Mouse (Mus musculus): ENCODE results near the gene Enthd1. TPM values are rescaled to one million over a fixed set of nuclear protein-coding genes. Genes with fewer than 3 reads are reported as not detected.

The Enthd1 gene
- polyA plus RNA-seq, 1 experiment: 29.0 TPM

GRCm38 (mm10) chr15:80574211-80575040 lies 9.5 kb upstream of the Enthd1 start:
- no peaks in the 10 kb centered on the region for H3K4me1 ChIP-seq (ENCODE audit: control insufficient read depth, insufficient read depth, low read length)
- TF ChIP-seq POLR2A (IDR thresholded peaks at IDR 0.05; ENCODE audit: control insufficient read depth, low read depth, low read length): no peak
- no peak for TF ChIP-seq CTCF (IDR thresholded peaks at IDR 0.05; ENCODE audit: control insufficient read depth, insufficient read depth, insufficient replicate concordance, low read depth, low read length)
- no peaks in the 10 kb centered on the region for H3K36me3 ChIP-seq (ENCODE audit: control insufficient read depth, insufficient read depth, low read length)
- H3K27ac ChIP-seq (ENCODE audit: control insufficient read depth, insufficient read depth, low read depth, low read length): no peak overlapping the region
- no peaks in the 10 kb centered on the region for H3K27me3 ChIP-seq (ENCODE audit: control insufficient read depth, insufficient read depth, low read length)
- no peak overlapping the region for H3K4me3 ChIP-seq (ENCODE audit: control insufficient read depth, low read depth, low read length)

- TF ChIP-seq POLR2A (IDR thresholded peaks at IDR 0.05; ENCODE audit: control insufficient read depth, low read depth, low read length) (no peak), CTCF (IDR thresholded peaks at IDR 0.05; ENCODE audit: control insufficient read depth, insufficient read depth, insufficient replicate concordance, low read depth, low read length) (no peak)
- no peaks in the 10 kb centered on the region for H3K27me3 ChIP-seq (ENCODE audit: control insufficient read depth, insufficient read depth, low read length)
- no peaks in the 10 kb centered on the region for H3K36me3 ChIP-seq (ENCODE audit: control insufficient read depth, insufficient read depth, low read length)
- H3K4me3 ChIP-seq (ENCODE audit: control insufficient read depth, low read depth, low read length): no peak overlapping the region
- no peaks in the 10 kb centered on the region for H3K4me1 ChIP-seq (ENCODE audit: control insufficient read depth, insufficient read depth, low read length)
- H3K27ac ChIP-seq (ENCODE audit: control insufficient read depth, insufficient read depth, low read depth, low read length): no peak overlapping the region
Observed at GRCm38 (mm10) chr15:80572811-80573520, 8.0 kb upstream of the Enthd1 start.

GRCm38 (mm10) chr15:80572291-80572690 lies 7.3 kb upstream of the Enthd1 start, which contains the start of gene Grap2:
Gene Grap2, plus strand, starts transcription at chr15:80572594.
- no peaks in the 10 kb centered on the region for H3K36me3 ChIP-seq (ENCODE audit: control insufficient read depth, insufficient read depth, low read length)
- H3K4me3 ChIP-seq (ENCODE audit: control insufficient read depth, low read depth, low read length): no peak within 1 kb of the TSS
- H3K27ac ChIP-seq (ENCODE audit: control insufficient read depth, insufficient read depth, low read depth, low read length): no peak within 1 kb of the TSS
- H3K27me3 ChIP-seq (ENCODE audit: control insufficient read depth, insufficient read depth, low read length): no peaks in the 10 kb centered on the region
- H3K4me1 ChIP-seq (ENCODE audit: control insufficient read depth, insufficient read depth, low read length): no peaks in the 10 kb centered on the region
- no peak for TF ChIP-seq POLR2A (IDR thresholded peaks at IDR 0.05; ENCODE audit: control insufficient read depth, low read depth, low read length)
- no peak for TF ChIP-seq CTCF (IDR thresholded peaks at IDR 0.05; ENCODE audit: control insufficient read depth, insufficient read depth, insufficient replicate concordance, low read depth, low read length)

GRCm38 (mm10) chr15:80571611-80572010 lies 6.7 kb upstream of the Enthd1 start:
- Histone ChIP-seq H3K27me3 (ENCODE audit: control insufficient read depth, insufficient read depth, low read length) (no peaks in the 10 kb centered on the region), H3K4me3 (ENCODE audit: control insufficient read depth, low read depth, low read length) (no peak overlapping the region), H3K27ac (ENCODE audit: control insufficient read depth, insufficient read depth, low read depth, low read length) (no peak overlapping the region)

GRCm38 (mm10) chr15:80570226-80570625 lies 5.3 kb upstream of the Enthd1 start:
- no peak overlapping the region for H3K4me3 ChIP-seq (ENCODE audit: control insufficient read depth, low read depth, low read length)
- H3K27me3 ChIP-seq (ENCODE audit: control insufficient read depth, insufficient read depth, low read length): no peaks in the 10 kb centered on the region
- H3K36me3 ChIP-seq (ENCODE audit: control insufficient read depth, insufficient read depth, low read length): no peaks in the 10 kb centered on the region
- no peak overlapping the region for H3K27ac ChIP-seq (ENCODE audit: control insufficient read depth, insufficient read depth, low read depth, low read length)
- TF ChIP-seq CTCF (IDR thresholded peaks at IDR 0.05; ENCODE audit: control insufficient read depth, insufficient read depth, insufficient replicate concordance, low read depth, low read length) (no peak), POLR2A (IDR thresholded peaks at IDR 0.05; ENCODE audit: control insufficient read depth, low read depth, low read length) (no peak)
- H3K4me1 ChIP-seq (ENCODE audit: control insufficient read depth, insufficient read depth, low read length): peaks cover 3% of the 10 kb centered on the region; the same call in 1 of the 2 replicates

More at GRCm38 (mm10) chr15:80571611-80572010, 6.7 kb upstream of the Enthd1 start:
- H3K36me3 ChIP-seq (ENCODE audit: control insufficient read depth, insufficient read depth, low read length): no peaks in the 10 kb centered on the region
- TF ChIP-seq CTCF (IDR thresholded peaks at IDR 0.05; ENCODE audit: control insufficient read depth, insufficient read depth, insufficient replicate concordance, low read depth, low read length) (no peak), POLR2A (IDR thresholded peaks at IDR 0.05; ENCODE audit: control insufficient read depth, low read depth, low read length) (no peak)
- no peaks in the 10 kb centered on the region for H3K4me1 ChIP-seq (ENCODE audit: control insufficient read depth, insufficient read depth, low read length)

- H3K4me3 ChIP-seq (ENCODE audit: control insufficient read depth, low read depth, low read length): no peak overlapping the region
- TF ChIP-seq POLR2A (IDR thresholded peaks at IDR 0.05; ENCODE audit: control insufficient read depth, low read depth, low read length) (no peak), CTCF (IDR thresholded peaks at IDR 0.05; ENCODE audit: control insufficient read depth, insufficient read depth, insufficient replicate concordance, low read depth, low read length) (no peak)
Observed at GRCm38 (mm10) chr15:80569205-80569604, 4.2 kb upstream of the Enthd1 start.

GRCm38 (mm10) chr15:80567731-80568130 lies 2.8 kb upstream of the Enthd1 start:
- TF ChIP-seq POLR2A (IDR thresholded peaks at IDR 0.05; ENCODE audit: control insufficient read depth, low read depth, low read length) (no peak), CTCF (IDR thresholded peaks at IDR 0.05; ENCODE audit: control insufficient read depth, insufficient read depth, insufficient replicate concordance, low read depth, low read length) (no peak)
- Histone ChIP-seq H3K27me3 (ENCODE audit: control insufficient read depth, insufficient read depth, low read length) (no peaks in the 10 kb centered on the region), H3K36me3 (ENCODE audit: control insufficient read depth, insufficient read depth, low read length) (no peaks in the 10 kb centered on the region), H3K27ac (ENCODE audit: control insufficient read depth, insufficient read depth, low read depth, low read length) (no peak overlapping the region), H3K4me1 (ENCODE audit: control insufficient read depth, insufficient read depth, low read length) (peaks cover 8% of the 10 kb centered on the region), H3K4me3 (ENCODE audit: control insufficient read depth, low read depth, low read length) (no peak overlapping the region)

More at GRCm38 (mm10) chr15:80569205-80569604, 4.2 kb upstream of the Enthd1 start:
- no peaks in the 10 kb centered on the region for H3K27me3 ChIP-seq (ENCODE audit: control insufficient read depth, insufficient read depth, low read length)
- peaks cover 7% of the 10 kb centered on the region for H3K4me1 ChIP-seq (ENCODE audit: control insufficient read depth, insufficient read depth, low read length)
- no peak overlapping the region for H3K27ac ChIP-seq (ENCODE audit: control insufficient read depth, insufficient read depth, low read depth, low read length)
- no peaks in the 10 kb centered on the region for H3K36me3 ChIP-seq (ENCODE audit: control insufficient read depth, insufficient read depth, low read length)

Measured in testis, adult 2 months (tissue).